Mouse (Mus musculus): ENCODE measurements around the gene Zfp78. TPM values are rescaled to one million over a fixed set of nuclear protein-coding genes. Genes with fewer than 3 reads are reported as not detected.
A peak's percentile ranks its signal among the peaks of the same experiment; 100 is the strongest.

Zfp78 gene
- total RNA-seq, 1 experiment from 2014 or later = 4.7 TPM

DNA sequence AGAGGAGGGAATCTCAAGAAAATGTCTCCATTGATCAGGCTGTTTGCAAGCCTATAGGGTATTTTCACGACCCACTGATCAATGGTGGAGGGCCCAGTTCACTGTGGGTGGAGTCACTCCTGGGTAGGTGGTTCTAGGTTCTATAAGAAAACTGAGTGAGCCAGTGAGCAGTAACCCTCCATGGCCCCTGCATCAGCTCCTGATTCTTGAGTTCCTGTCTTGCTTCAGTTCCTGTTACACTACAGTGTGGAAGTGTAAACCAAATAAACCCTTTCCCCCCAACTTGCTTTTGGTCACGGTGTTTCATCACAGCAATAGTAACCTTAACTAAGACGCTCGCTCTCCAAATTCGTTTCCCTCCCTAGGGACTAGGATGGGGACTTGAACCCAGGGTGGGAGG lies 25.9 kb downstream of the Zfp78 start:
- DNase-seq = no peak

DNA sequence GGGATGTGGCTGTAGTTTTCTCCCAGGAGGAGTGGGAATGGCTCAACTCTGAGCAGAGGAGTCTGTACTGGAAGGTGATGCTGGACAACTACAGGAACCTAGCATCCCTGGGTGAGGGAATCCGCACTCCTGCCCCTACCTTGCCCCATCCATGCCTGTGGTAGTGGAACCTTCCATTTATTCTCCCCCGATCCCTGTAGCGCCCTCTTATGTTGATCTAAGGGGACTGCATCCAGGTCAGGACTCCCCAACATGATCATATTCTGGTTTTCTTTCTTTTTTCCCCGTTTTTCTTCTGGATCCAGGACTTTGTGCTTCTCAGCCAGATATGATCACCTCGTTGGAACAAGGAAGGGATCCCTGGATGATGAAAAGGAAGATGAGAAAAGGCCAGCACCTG lies 26.4 kb downstream of the Zfp78 start:
- DNase-seq = no peak

DNA sequence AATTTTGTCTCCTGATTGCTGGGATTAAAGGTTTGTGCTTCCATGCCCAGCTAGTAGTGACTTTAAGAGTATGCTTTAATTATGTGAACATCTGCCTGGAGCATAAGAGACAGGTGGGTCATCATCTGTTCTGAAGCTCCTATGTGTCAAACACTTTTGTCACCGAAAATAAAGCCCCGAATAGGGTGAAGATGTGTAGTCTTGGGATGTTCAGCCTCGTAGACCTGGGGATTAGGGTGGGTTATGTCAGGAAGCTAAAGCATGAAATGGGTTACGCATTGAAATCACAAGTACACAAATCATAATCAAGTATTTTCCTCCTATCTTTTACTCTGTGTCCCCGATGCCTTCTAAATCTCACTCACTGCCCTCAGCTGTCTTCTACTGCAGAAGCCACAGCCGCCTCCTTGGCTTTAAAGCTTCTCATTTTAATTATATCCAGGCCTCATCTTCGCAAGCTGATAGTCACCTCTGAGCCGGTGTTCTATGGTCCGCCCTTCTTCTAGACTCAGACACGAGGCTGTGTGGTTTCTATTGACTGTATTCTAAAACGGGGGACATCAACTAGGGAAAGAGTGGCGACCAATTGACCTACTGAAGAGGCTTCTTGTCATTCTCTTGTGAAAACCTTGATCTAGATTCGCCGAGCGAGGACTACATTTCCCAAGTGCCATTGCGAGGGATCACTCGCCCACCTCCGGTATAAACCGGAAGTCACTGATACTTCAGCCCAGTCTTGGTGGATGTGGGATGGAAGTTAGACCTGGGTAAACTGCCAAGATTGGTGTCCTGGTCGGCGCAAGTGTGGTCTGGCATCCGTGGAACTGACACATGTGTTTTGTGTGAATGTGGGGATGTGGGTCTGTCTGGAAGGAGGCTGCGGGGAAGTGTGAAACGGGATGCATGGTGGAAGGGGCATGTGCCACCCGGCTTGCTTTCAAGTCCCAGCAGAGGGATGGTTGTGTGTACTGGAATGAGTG lies 35.2 kb downstream of the Zfp78 start, which contains the start of gene Smim17:
TSS of gene Smim17 (plus strand) at position 720 of the 980 bp plus-strand sequence.
- peak; percentile 46 for DNase-seq

DNA sequence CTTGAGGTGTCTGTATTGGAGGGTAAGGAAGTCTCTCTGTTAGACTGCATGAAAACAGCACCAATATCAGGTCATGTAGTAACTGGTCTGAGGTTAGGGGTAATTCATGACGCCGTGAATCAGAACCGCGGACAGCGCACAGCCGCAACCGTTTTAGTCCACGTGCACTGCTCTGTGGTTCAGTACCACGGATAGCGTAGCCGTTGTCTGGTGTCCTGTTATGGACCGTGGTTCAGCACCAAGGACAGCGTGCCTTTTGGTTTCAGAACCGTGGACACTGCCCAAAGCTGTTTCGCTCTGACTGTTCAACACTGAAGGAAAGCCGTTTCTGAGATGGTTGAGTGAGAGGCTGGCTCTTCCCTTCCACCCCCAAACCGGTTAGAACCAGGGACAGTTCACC lies 47.0 kb downstream of the Zfp78 start, which contains the start of gene Gm20715:
TSS of gene Gm20715 (plus strand) at position 235 of the 400 bp plus-strand sequence.
- peak; percentile 92 for DNase-seq

DNA sequence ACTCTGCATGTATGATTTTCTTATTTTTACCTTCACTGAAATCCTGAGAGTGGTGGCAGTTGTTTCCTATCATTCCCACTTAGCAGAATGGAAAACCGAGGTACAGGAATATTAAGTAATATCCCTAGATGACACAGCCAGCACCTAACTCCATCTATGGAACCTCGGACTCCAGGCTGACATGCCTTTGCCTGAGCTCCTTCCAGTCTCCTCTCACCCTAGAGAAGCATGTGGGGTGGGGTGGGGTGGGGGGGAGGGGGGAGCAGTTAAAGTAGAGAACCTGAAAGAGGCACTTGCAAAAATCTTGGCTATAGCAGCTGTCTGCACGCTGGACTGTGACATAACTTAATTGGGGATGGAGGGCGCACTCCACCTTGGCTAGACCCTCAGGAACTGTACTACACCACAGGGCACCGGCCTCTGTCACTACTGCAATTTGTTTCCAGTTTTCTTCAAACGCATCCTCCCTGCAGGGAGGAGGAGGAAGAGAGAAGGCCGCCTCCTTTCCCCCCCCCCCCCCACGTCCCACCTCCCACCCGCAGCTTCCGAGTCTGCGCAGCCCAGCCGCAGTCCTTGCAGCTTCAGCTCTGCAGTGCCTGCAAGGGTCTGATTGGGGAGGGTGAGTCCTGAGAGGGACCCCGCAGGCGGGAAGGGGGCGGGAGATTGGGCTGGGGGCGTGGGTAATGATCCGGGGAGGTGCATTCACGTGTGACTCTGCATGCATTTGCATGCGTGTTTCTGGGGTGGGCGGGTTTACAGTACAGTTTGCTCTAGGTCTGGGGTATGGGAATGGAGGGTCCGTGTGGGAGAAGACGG lies 51.8 kb downstream of the Zfp78 start:
- DNase-seq = no peak

DNA sequence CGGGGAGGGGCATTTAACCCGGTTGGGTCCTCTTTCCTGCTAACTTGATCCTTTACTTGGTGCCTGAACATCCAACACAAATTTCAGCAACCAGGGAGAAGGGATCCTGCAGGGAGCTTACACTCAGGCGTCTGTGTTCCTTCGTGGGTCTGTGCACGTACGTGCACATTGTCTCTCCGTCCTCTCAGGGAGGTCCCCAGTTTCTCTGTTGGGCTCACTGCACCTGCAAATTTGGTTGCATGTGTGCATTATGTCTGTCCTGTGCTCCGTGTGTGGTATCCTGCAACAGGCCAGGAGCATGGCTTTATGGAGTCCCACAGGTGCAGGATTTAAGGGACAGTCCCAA lies 52.3 kb downstream of the Zfp78 start:
- no peak for DNase-seq

DNA sequence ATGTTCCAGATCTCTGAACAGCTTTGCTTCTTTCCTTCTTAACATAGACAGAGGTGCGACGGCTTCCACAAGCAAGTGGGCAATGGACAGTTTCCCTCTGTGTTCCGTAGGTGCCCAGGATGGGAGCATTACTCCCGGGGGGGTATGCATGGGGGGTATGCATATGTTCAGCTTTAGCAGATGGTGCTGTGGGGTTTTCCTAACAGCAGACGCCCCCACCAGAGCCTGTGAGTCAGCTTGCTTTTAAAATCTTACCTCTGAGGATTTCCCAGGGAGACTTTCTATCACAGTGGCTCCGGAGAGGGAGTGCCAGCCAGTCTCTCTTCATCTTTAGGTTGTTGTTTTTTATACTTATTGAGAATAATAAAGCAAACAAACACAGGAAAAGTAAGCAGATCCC lies 56.8 kb downstream of the Zfp78 start:
- no peak for DNase-seq

DNA sequence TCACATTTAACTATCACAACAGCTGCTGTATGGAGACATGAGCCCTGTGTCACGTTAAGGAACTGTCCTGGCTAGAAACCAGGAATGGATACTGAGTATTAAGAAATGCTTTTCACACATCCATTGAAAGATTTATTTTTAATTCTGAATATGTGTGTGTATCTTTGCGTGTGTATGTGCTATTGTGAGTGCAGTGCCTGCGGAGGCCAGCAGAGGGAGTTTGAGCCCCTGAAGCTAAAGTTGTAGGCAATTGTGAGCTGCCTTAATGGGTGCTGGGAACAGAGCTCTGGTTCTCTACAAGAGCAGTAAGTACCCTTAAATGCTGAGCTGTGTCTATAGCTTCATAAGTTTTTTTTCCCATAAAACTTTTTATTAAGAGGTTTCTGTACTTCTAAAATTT lies 66.3 kb downstream of the Zfp78 start:
- DNase-seq = no peak

DNA sequence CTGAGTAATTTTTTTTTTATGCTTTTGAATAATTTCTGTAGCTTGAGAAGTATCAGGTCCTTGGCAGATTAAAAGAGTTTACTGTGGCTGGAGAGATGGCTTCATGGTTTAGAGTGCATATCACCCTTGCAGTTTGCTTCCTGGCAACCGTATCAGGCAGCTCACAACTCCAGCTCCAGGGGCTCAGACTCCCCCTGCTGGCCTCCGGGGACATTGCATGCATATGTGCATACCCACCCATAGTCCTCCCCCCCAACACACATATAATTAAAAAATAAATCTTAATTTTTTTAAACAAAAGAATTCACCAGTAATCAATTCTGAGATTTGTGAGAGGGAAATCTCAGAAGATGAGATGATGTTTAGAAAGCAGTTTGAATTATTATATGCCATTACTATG lies 67.3 kb downstream of the Zfp78 start:
- peak; percentile 28 for DNase-seq

Other genes with a start within 250 kb of the Zfp78 start
- gene Zfp787, start 207.3 kb upstream of the Zfp78 start, total RNA-seq (2021) = 51.5 and 58.0 TPM in 2 replicates
- gene Zfp444, start 191.1 kb upstream of the Zfp78 start, total RNA-seq (2021) = 21.6 and 31.8 TPM in 2 replicates
- gene Galp, start 166.2 kb upstream of the Zfp78 start, total RNA-seq (2021) = not detected in 2 replicates
- not detected in 2 replicates for gene Zscan5b, start 141.0 kb upstream of the Zfp78 start, total RNA-seq (2021)
- not detected in 2 replicates for gene Epp13, start 110.6 kb upstream of the Zfp78 start, total RNA-seq (2021)
- gene Zfp667, start 76.7 kb upstream of the Zfp78 start, total RNA-seq (2021) = 6.7 and 9.7 TPM in 2 replicates
- 2.9 and 3.9 TPM in 2 replicates for gene Zfp583, start 32.0 kb upstream of the Zfp78 start, total RNA-seq (2021)
- gene Gm3854, start 19.5 kb upstream of the Zfp78 start, total RNA-seq (2021) = 0.62 and 0.94 TPM in 2 replicates
- 3.9 and 4.6 TPM in 2 replicates for gene Zfp28, start 20.0 kb downstream of the Zfp78 start, total RNA-seq (2021)
- not detected in 2 replicates for gene Smim17, start 35.4 kb downstream of the Zfp78 start, total RNA-seq (2021)
- 0.09 TPM in 1 of 2 replicates, not detected in the other for gene Gm20715, start 47.0 kb downstream of the Zfp78 start, total RNA-seq (2021)
- not detected in 2 replicates for gene Olfr1344, start 75.4 kb downstream of the Zfp78 start, total RNA-seq (2021)
- not detected in 2 replicates for gene Olfr1336, start 92.9 kb downstream of the Zfp78 start, total RNA-seq (2021)
- not detected in 2 replicates for gene Olfr1346, start 103.8 kb downstream of the Zfp78 start, total RNA-seq (2021)
- not detected in 2 replicates for gene Olfr5, start 123.7 kb downstream of the Zfp78 start, total RNA-seq (2021)
- gene Olfr1347, start 136.5 kb downstream of the Zfp78 start, total RNA-seq (2021) = not detected in 2 replicates
- not detected in 2 replicates for gene Olfr1348, start 145.5 kb downstream of the Zfp78 start, total RNA-seq (2021)
- gene Olfr1349, start 159.7 kb downstream of the Zfp78 start, total RNA-seq (2021) = not detected in 2 replicates
- not detected in 2 replicates for gene Olfr1350, start 201.6 kb downstream of the Zfp78 start, total RNA-seq (2021)